Mouse (Mus musculus) c-Kit-positive CD71-negative TER-119-negative erythroid progenitor cells, embryonic 14.5 days (primary cell): Measurements from ENCODE around the gene Ttf1.
"Not testable (repeated sequence)": the region's sequence is repeated elsewhere in the genome, so short reads cannot be mapped to it uniquely, and the experiment has no call there.

ENCODE experiments used
- DNase-seq: peaks from one replicate; pipeline ENCODE4 v3.0.0-alpha.2; 2013; ENCODE audit warnings: low read depth

Ttf1 gene

GRCm38 (mm10) chr2:29054991-29055390, 5.1 kb upstream of the Ttf1 start, which contains the start of gene Cfap77:
Gene Cfap77 (minus strand): TSS chr2:29055066.
- peak; percentile 86 for DNase-seq

GRCm38 (mm10) chr2:29065796-29066195, 5.7 kb downstream of the Ttf1 start:
- DNase-seq: no peak

GRCm38 (mm10) chr2:29066410-29066809, 6.3 kb downstream of the Ttf1 start:
- DNase-seq: no peak

- DNase-seq: no peak
These were observed 14.6 kb downstream of the Ttf1 start for GRCm38 (mm10) chr2:29074676-29075075.

- no peak for DNase-seq
These were observed 15.4 kb downstream of the Ttf1 start for GRCm38 (mm10) chr2:29075331-29076070.

- DNase-seq: no peak
These were observed 16.2 kb downstream of the Ttf1 start for GRCm38 (mm10) chr2:29076226-29076625.

- DNase-seq: no peak
These were observed 21.9 kb downstream of the Ttf1 start for GRCm38 (mm10) chr2:29081965-29082364.

GRCm38 (mm10) chr2:29086026-29086425, 26.0 kb downstream of the Ttf1 start:
- DNase-seq: no peak

- DNase-seq: not testable (repeated sequence)
These were observed 29.2 kb downstream of the Ttf1 start for GRCm38 (mm10) chr2:29089276-29089675.

- DNase-seq: no peak
These were observed 35.6 kb downstream of the Ttf1 start for GRCm38 (mm10) chr2:29095674-29096073.

- DNase-seq: no peak
These were observed 36.7 kb downstream of the Ttf1 start for GRCm38 (mm10) chr2:29096751-29097150.

GRCm38 (mm10) chr2:29097465-29097864, 37.4 kb downstream of the Ttf1 start:
- no peak for DNase-seq

- DNase-seq: not testable (repeated sequence)
These were observed 37.9 kb downstream of the Ttf1 start for GRCm38 (mm10) chr2:29097955-29098354.

- no peak for DNase-seq
These were observed 38.7 kb downstream of the Ttf1 start for GRCm38 (mm10) chr2:29098786-29099185.

- no peak for DNase-seq
These were observed 39.6 kb downstream of the Ttf1 start for GRCm38 (mm10) chr2:29099646-29100045.

- DNase-seq: no peak
These were observed 40.9 kb downstream of the Ttf1 start for GRCm38 (mm10) chr2:29100822-29101534.

GRCm38 (mm10) chr2:29102416-29103377, 42.6 kb downstream of the Ttf1 start:
- not testable (repeated sequence) for DNase-seq

GRCm38 (mm10) chr2:29120969-29121368, 60.9 kb downstream of the Ttf1 start:
- DNase-seq: no peak

GRCm38 (mm10) chr2:29122446-29122845, 62.4 kb downstream of the Ttf1 start:
- no peak for DNase-seq

- no peak for DNase-seq
These were observed 64.0 kb downstream of the Ttf1 start, which contains the start of gene Setx for GRCm38 (mm10) chr2:29123907-29124569. Gene Setx (plus strand): TSS chr2:29124181.

GRCm38 (mm10) chr2:29124571-29124935, 64.5 kb downstream of the Ttf1 start:
- DNase-seq: no peak
